Mouse (Mus musculus) lung, adult 18-20 months (tissue): ENCODE data around the gene Fcna.

Experiments used
- DNase-seq, 2 experiments: peaks; one replicate each; pipeline ENCODE4 v3.0.0; 2022; ENCODE audit warnings: mixed read lengths in 2 of 2

Fcna gene

GRCm38 (mm10) chr2:25576965-25577891, 50.6 kb downstream of the Fcna start:
- DNase-seq: no peak

- DNase-seq: no peak
Observed at GRCm38 (mm10) chr2:25576028-25576850, 51.6 kb downstream of the Fcna start.

GRCm38 (mm10) chr2:25575432-25576027, 52.3 kb downstream of the Fcna start:
- DNase-seq: peak in 1 of 2 experiments; percentile 54
